Mouse (Mus musculus) cortical plate, adult 2 months (tissue): ENCODE data around the gene Bend5.

Experiments used
- CTCF ChIP-seq: fragments of 200-500 bp; IDR thresholded peaks from 2 replicates; pipeline ENCODE4 v1.5.1; 2011; ENCODE audit warnings: mild to moderate bottlenecking, control low read depth, low read length; ENCODE audit not compliant: insufficient read depth; ENCODE audit errors: extremely low read depth
- POLR2A ChIP-seq: fragments of 200-500 bp; IDR thresholded peaks from 2 replicates; pipeline ENCODE4 v1.6.1; 2011; ENCODE audit warnings: mild to moderate bottlenecking, low read length, control low read depth; ENCODE audit not compliant: insufficient read depth; ENCODE audit errors: extremely low read depth

DNA sequence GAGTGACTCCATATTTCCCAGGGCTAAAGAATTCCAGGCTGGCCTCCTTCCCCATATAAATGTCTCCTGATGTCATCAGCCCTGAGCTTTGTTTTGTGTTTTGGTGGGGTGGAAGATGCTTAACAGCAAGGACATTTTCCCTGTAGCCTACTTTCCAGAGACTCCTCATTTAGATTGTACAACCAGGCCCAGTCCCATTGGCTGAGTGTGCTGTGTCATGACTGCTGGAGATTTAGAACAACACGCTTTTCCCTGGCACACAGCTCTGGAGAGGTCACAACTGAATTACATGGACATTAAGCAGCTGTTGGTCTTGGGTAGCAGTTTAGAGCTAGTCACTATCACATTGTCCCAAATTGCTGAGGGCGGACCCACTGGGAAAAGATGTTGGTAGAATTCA, 16.4 kb downstream of the Bend5 start:
- TF ChIP-seq CTCF, result no peak
- TF ChIP-seq POLR2A, result no peak
